Mouse (Mus musculus): ENCODE data around the gene Mmp23.
A peak's percentile ranks its signal among the peaks of the same experiment; 100 is the strongest.

Mmp23 gene

GRCm38 (mm10) chr4:155601091-155601996 lies 51.8 kb downstream of the Mmp23 start, which contains the start of gene Slc35e2:
TSS of gene Slc35e2 (plus strand) at chr4:155601416.
- peak; percentile 90 to 94 for DNase-seq
